Mouse (Mus musculus): ENCODE measurements at regions not wholly inside any gene's neighbourhood (a gene's known extent, or its start where the extent isn't known, plus 50 kb on each side); places are given as distances from the start of the nearest gene placed in this dataset.
A peak's percentile ranks its signal among the peaks of the same experiment; 100 is the strongest.

- no peak for TF ChIP-seq CTCF (IDR thresholded peaks at IDR 0.05)
- DNase-seq (ENCODE audit: extremely low spot score in 1 of 2, low spot score in 2 of 2), result peak in 1 of 2 experiments; percentile 14
- Histone ChIP-seq H3K4me3 (no peak overlapping the region), H3K27ac (peak overlapping the region; percentile 80)
- intact Hi-C loops (cut with DNase I), result loop anchor here (5.0 kb wide), 2 partner anchors 80 to 95 kb away; no protein-coding TSS in a partner anchor
Measured at GRCm38 (mm10) chr4:67932481-67932880, 1021.7 kb downstream of the Brinp1 start.

GRCm38 (mm10) chr4:67899109-67899508 lies 1055.1 kb downstream of the Brinp1 start:
- intact Hi-C loops (cut with DNase I), result no loop called here
- Histone ChIP-seq H3K4me3 (no peak overlapping the region), H3K27ac (no peak overlapping the region)
- DNase-seq (ENCODE audit: extremely low spot score in 1 of 2, low spot score in 2 of 2), result no peak
- no peak for TF ChIP-seq CTCF (IDR thresholded peaks at IDR 0.05)

- intact Hi-C loops (cut with DNase I), result no loop called here
Measured at GRCm38 (mm10) chr4:67891946-67892575, 1062.1 kb downstream of the Brinp1 start.

GRCm38 (mm10) chr4:67887954-67888353 lies 1060.6 kb downstream of the Tlr4 start:
- intact Hi-C loops (cut with DNase I), result no loop called here
- Histone ChIP-seq H3K4me3 (no peak overlapping the region), H3K27ac (no peak overlapping the region)
- no peak for DNase-seq (ENCODE audit: extremely low spot score in 1 of 2, low spot score in 2 of 2)
- no peak for TF ChIP-seq CTCF (IDR thresholded peaks at IDR 0.05)

More at GRCm38 (mm10) chr4:67891946-67892575, 1062.1 kb downstream of the Brinp1 start:
- Histone ChIP-seq H3K4me3 (no peak overlapping the region), H3K27ac (no peak overlapping the region)
- TF ChIP-seq CTCF (IDR thresholded peaks at IDR 0.05), result no peak
- DNase-seq (ENCODE audit: extremely low spot score in 1 of 2, low spot score in 2 of 2), result no peak

- no peak for DNase-seq (ENCODE audit: extremely low spot score in 1 of 2, low spot score in 2 of 2)
Measured at GRCm38 (mm10) chr4:67885204-67885603, 1057.8 kb downstream of the Tlr4 start.

GRCm38 (mm10) chr4:67862218-67862617 lies 1034.8 kb downstream of the Tlr4 start:
- Histone ChIP-seq H3K4me3 (no peak overlapping the region), H3K27ac (no peak overlapping the region)
- intact Hi-C loops (cut with DNase I), result no loop called here
- DNase-seq (ENCODE audit: extremely low spot score in 1 of 2, low spot score in 2 of 2), result no peak
- TF ChIP-seq CTCF (IDR thresholded peaks at IDR 0.05), result no peak

More at GRCm38 (mm10) chr4:67885204-67885603, 1057.8 kb downstream of the Tlr4 start:
- Histone ChIP-seq H3K27ac (no peak overlapping the region), H3K4me3 (no peak overlapping the region)
- TF ChIP-seq CTCF (IDR thresholded peaks at IDR 0.05), result no peak
- intact Hi-C loops (cut with DNase I), result no loop called here

- Histone ChIP-seq H3K4me3 (no peak overlapping the region), H3K27ac (no peak overlapping the region)
- peak; percentile 10; the same call in 1 of the 2 replicates for TF ChIP-seq CTCF (IDR thresholded peaks at IDR 0.05)
- intact Hi-C loops (cut with DNase I), result no loop called here
- DNase-seq (ENCODE audit: extremely low spot score in 1 of 2, low spot score in 2 of 2), result no peak
Measured at GRCm38 (mm10) chr4:67861801-67862200, 1034.4 kb downstream of the Tlr4 start.

- H3K4me3 ChIP-seq, result no peak overlapping the region
- TF ChIP-seq CTCF (IDR thresholded peaks at IDR 0.05), result no peak
- H3K27ac ChIP-seq, result peak overlapping the region; percentile 83
- DNase-seq (ENCODE audit: extremely low spot score in 1 of 2, low spot score in 2 of 2), result no peak
- intact Hi-C loops (cut with DNase I), result loop anchor here (5.0 kb wide), 1 partner anchor 79 kb away; no protein-coding TSS in a partner anchor
Measured at GRCm38 (mm10) chr4:67853001-67853400, 1025.6 kb downstream of the Tlr4 start.

- intact Hi-C loops (cut with DNase I), result no loop called here
- Histone ChIP-seq H3K4me3 (no peak overlapping the region), H3K27ac (peak overlapping the region; percentile 57)
- DNase-seq (ENCODE audit: extremely low spot score in 1 of 2, low spot score in 2 of 2), result no peak
- no peak for TF ChIP-seq CTCF (IDR thresholded peaks at IDR 0.05)
Measured at GRCm38 (mm10) chr4:67833397-67833796, 1006.0 kb downstream of the Tlr4 start.

- no peak for TF ChIP-seq CTCF (IDR thresholded peaks at IDR 0.05)
- Histone ChIP-seq H3K27ac (no peak overlapping the region), H3K4me3 (no peak overlapping the region)
- intact Hi-C loops (cut with DNase I), result no loop called here
- DNase-seq (ENCODE audit: extremely low spot score in 1 of 2, low spot score in 2 of 2), result no peak
Measured at GRCm38 (mm10) chr4:67825484-67825883, 998.1 kb downstream of the Tlr4 start.

- no peak overlapping the region for H3K27ac ChIP-seq
- no peak for DNase-seq (ENCODE audit: extremely low spot score in 1 of 2, low spot score in 2 of 2)
- intact Hi-C loops (cut with DNase I), result no loop called here
- TF ChIP-seq CTCF (IDR thresholded peaks at IDR 0.05), result no peak
- H3K4me3 ChIP-seq, result no peak overlapping the region
Measured at GRCm38 (mm10) chr4:67796050-67796449, 968.7 kb downstream of the Tlr4 start.
